Mouse (Mus musculus) gastrocnemius, adult 2 months (tissue): ENCODE results near the gene Astn1. TPM values are rescaled to one million over a fixed set of nuclear protein-coding genes. Genes with fewer than 3 reads are reported as not detected.

Experiments used
- DNase-seq: peaks from one replicate; pipeline ENCODE4 v3.0.0; 2022
- H3K27ac ChIP-seq: fragments of 200-600 bp; 2 replicates; pipeline ENCODE4 v1.8.1; 2022; ENCODE audit warnings: mild to moderate bottlenecking
- H3K4me3 ChIP-seq: fragments of 200-600 bp; 2 replicates; pipeline ENCODE4 v1.8.1; 2022; ENCODE audit warnings: mild to moderate bottlenecking, moderate library complexity
- CTCF ChIP-seq: fragments of 200-600 bp; IDR thresholded peaks from 2 replicates; pipeline ENCODE4 v1.8.1; 2022; ENCODE audit warnings: antibody characterized with exemption, mild to moderate bottlenecking, moderate library complexity
- intact Hi-C: fragments of 180-260 bp; cut with DNase I; formaldehyde crosslinking; loops from one replicate; pipeline ENCODE4 v1.15.1; 2025
- total RNA-seq, 2 experiments: library from RNA; stranded (reverse); gene quantifications; 2 replicates each; pipeline ENCODE4 v1.2.3; 2021

Gene Astn1
- total RNA-seq, 2 experiments from 2014 or later: 0.25 to 0.33 TPM

DNA sequence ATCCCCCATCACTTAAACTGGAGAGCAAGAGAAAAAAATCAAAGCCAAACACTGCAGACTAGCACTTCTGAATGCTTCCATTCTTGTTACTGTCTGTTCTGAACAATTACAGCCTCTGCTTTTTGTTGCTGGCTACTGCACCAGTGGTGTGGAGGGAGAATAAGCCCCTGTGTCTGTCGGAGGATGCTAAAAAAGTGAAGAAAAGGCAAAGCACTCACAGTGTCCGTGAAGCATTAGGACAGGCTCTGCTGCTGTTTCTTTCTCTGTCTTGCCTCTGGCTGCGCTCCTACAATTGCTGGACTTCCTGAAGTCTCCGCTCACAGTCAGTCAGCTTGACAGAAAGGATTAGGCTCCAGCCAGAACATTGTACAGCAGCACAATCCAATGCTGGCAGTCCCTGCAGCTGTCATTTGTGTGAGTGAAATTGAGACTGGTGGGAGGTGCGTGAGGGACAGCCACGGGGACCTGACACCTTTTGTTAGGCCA is 192.0 kb downstream of the Astn1 start:
- no peak for TF ChIP-seq CTCF
- Histone ChIP-seq H3K27ac (no peak overlapping the region), H3K4me3 (no peak overlapping the region)
- intact Hi-C loops: no loop called here
- no peak for DNase-seq

DNA sequence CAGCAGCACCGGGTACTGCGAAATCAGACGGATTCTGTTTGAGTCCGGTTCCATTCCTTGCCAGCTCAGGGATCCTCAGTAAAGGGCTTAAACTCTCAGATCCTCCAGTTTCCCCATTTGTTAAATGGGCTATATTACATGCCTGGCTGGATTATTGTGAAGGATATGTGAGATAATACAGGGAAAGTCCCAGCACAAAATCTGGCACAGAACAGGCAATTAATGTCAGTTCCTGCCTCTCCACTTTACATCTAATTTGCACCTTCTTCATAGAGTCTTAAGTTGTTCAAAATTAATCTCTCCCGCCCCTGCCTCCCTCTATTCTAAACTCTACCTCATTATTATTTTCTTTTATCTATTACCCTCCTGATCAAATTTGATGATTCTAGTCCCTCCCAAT is 211.1 kb downstream of the Astn1 start:
- H3K27ac ChIP-seq: no peak overlapping the region
- DNase-seq: no peak
- H3K4me3 ChIP-seq: no peak overlapping the region
- intact Hi-C loops: no loop called here
- TF ChIP-seq CTCF: no peak

DNA sequence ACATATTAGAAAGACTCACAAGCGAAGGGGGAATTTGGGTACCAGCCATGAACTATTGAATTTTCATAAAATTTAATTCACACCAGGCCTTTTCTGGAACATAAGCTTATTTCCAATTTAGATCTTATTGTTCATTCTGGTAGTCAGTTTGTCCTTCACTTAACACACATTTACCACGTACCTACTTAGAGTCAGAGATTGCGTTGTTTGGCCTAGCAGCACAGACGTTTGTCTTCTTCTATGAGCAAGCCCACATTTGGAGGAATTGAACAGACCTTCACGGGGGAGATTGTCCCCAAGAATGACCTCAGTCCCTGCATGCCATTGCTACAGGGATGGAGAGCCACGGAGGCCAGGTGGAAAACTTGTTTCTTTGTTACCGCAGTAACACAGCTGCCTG is 211.5 kb downstream of the Astn1 start:
- no peak for DNase-seq
- H3K4me3 ChIP-seq: no peak overlapping the region
- no peak overlapping the region for H3K27ac ChIP-seq
- no peak for TF ChIP-seq CTCF
- intact Hi-C loops: no loop called here

DNA sequence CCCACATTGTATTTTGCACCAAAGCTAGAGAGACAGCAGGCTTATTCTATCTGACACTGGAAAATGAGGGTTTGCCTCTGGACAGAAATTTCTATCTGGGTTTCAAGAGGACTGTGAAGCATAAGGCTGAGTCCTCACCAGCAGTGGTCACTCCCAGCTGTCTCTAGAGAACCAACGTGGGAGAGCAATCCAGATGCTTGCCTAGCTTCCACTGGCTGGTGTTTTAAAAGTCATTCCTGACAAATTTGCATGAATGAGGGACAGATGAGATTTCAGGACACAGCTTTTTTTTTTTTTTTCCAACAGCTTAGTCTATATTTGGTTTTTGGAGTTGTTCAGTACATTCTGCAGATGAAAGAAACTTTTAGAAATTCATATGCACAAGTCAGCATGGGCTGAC is 213.9 kb downstream of the Astn1 start:
- H3K27ac ChIP-seq: no peak overlapping the region
- TF ChIP-seq CTCF: no peak
- intact Hi-C loops: no loop called here
- no peak for DNase-seq
- no peak overlapping the region for H3K4me3 ChIP-seq

DNA sequence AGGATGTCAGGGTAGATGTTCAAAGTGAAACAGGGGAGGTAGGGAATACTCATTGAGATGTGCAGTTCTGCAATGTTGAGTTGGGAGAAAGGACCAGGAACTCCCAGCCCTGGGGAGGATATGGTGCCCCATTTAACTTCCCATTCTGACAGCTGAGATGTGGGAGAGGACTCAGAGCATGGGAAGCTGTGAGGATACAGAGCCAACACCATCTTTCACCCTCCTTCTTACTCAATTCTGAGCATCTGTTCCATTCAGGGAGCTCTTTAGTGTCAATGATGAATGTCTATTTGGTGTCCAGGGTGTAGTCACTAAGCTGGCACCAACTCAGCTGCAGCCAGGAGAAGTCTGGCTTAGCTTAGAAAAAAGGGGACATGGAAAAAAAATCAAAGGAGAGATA is 219.7 kb downstream of the Astn1 start:
- no peak for DNase-seq
- H3K27ac ChIP-seq: no peak overlapping the region
- intact Hi-C loops: no loop called here
- no peak overlapping the region for H3K4me3 ChIP-seq
- no peak for TF ChIP-seq CTCF

DNA sequence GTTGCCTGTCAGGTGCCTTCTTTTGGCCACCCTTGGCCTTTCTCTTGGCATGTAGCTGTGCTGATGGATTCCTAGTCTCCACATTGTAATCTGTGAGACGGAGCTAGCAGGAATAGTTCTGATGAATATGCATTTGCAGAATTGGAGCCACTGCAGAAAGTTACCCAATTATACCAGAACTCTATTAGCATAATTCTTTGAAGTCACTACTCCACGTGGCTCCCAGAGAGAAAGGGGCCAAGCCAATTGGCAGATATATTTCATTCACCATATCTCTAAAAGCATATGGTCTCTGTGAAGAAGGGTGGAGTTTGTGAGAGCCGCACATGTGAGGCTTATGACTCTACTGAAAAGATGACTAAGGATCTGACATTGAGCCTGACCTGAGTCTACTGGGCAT is 226.8 kb downstream of the Astn1 start:
- H3K27ac ChIP-seq: no peak overlapping the region
- intact Hi-C loops: no loop called here
- TF ChIP-seq CTCF: no peak
- DNase-seq: no peak
- no peak overlapping the region for H3K4me3 ChIP-seq

DNA sequence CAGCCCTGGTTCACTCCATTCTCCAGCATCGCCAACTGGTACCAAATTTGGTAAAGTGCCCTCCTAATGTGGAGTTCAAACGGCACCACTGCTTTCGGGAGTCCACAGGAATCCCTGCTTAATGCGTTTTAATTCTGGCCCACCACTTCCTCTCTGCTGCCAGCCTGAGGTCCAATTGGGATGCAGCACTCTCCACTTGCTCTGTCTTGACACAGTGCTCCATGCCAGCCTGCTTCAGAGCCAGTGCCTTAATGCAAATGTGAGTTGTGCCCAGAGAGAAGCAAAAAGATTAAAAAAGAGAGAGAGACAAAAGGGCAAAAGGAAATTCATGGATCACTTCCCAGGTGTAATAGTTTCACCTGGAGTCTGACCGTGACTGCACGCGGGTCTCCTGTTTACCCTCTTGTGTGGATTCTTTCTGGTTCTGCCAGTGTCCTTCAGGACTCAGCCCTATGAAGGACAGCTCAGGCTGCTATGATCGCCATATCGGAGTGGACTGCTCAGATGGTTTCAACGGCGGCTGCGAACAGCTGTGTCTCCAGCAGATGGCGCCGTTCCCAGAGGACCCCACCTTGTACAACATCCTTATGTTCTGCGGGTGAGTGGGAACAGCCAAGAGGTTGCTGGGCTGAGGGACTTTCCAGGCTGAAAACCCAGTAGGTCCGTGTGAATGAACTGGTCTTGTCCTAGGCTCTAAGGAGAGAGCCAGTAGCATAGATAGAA is 234.8 kb downstream of the Astn1 start:
- H3K27ac ChIP-seq: no peak overlapping the region
- peak; percentile 65 for TF ChIP-seq CTCF
- no peak overlapping the region for H3K4me3 ChIP-seq
- peak; percentile 55 for DNase-seq
- intact Hi-C loops: no loop called here

DNA sequence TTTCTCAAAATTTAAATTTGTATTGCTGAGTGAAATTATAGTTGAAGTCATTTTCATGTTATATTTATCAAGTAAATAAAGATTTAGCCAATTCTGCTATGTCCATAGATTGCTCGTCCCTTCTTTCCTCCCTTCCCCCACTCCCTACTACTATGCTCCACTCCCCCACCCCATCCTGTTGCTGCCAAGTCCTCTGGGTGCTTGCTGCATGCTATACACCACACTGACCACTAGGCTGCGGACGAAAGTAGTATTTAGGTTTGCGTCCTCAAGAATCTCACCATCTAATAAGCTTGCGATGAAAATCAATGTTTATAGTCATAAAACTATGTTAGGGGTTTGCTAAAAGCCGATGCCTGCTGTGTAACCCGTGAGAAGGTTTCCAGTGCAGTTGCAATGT is 235.9 kb downstream of the Astn1 start:
- intact Hi-C loops: no loop called here
- DNase-seq: no peak
- TF ChIP-seq CTCF: 0 out of 2 replicates have a peak, but pooled peaks have one; percentile 8
- no peak overlapping the region for H3K4me3 ChIP-seq
- H3K27ac ChIP-seq: no peak overlapping the region

DNA sequence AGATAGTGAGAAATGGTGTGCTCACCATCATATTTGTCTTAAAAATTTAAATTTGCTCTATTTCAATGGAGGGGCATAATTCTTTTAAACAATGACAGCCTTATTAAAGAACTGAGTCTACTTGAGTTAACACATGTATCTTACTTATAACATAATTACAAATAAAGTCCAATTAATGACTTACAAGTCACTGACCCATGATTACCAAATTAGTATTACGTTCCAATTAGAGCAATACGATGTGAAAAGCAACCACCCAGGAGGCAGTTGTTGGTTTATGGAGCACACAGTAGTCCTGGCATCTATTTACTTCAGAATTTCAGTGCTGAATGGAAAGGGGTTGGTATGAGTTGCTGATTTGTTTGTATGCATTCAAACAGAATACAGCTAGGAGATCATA is 237.4 kb downstream of the Astn1 start:
- H3K4me3 ChIP-seq: no peak overlapping the region
- H3K27ac ChIP-seq: no peak overlapping the region
- TF ChIP-seq CTCF: no peak
- no peak for DNase-seq
- intact Hi-C loops: no loop called here

DNA sequence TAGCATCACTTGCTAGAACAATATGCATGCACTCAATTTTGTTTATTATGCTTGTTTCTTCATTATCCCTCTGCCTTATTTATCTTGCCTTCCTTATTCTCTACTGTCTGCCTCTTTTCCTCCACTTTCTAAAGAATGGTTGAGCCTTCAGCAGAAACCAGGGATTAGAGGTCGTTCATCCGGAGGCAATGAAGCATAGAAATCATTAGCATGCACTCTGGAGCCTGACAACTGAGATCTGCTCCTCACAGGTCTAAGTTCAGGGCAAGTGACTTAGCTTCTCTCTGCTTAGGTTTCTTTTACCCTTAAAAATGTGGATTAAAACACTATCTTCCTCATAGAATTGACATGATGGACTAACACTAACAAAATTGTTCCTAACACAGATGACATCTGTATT is 241.0 kb downstream of the Astn1 start:
- intact Hi-C loops: no loop called here
- H3K27ac ChIP-seq: no peak overlapping the region
- no peak for TF ChIP-seq CTCF

DNA sequence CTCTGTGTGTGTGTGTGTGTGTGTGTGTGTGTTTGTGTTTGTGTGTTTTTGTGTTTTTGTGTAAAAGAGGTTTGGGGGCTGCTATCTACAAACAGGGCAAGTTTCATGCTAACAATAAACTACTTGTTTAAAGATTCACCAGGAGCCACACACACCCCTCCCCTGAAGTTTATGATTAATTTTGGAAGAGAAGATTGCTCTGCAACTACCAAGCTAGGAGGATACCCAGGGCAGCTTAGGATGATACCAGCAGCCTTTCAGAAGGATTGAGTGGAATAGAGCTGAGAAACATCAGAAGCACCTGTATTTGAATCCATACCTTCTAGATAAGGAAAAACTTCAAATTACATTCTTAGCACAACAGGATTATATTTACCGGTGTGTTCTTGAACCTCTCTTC is 242.1 kb downstream of the Astn1 start:
- TF ChIP-seq CTCF: no peak
- Histone ChIP-seq H3K27ac (no peak overlapping the region), H3K4me3 (no peak overlapping the region)
- intact Hi-C loops: no loop called here
- no peak for DNase-seq

More for the DNA sequence above, 241.0 kb downstream of the Astn1 start:
- DNase-seq: no peak
- H3K4me3 ChIP-seq: no peak overlapping the region

DNA sequence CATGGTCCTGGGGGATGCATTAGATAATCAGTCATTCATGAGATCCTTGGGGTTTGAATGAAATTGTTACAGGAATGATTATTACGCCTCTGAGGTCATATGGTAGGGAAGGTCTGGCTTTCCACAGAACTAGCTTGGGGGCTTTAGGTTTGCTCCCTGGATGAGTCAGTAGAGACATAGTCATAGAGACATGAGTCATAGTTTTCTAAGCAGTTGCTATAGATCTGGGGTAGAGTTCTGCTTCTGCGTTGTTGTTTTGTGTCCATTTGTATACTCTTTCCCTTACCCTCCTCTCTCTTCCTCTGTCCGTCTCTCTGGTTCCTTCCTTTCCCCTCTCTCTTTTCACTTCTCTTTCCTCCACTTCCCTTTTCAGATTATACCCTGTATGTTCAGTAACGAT is 243.5 kb downstream of the Astn1 start:
- no peak for TF ChIP-seq CTCF
- DNase-seq: no peak
- intact Hi-C loops: no loop called here
- Histone ChIP-seq H3K27ac (no peak overlapping the region), H3K4me3 (no peak overlapping the region)

DNA sequence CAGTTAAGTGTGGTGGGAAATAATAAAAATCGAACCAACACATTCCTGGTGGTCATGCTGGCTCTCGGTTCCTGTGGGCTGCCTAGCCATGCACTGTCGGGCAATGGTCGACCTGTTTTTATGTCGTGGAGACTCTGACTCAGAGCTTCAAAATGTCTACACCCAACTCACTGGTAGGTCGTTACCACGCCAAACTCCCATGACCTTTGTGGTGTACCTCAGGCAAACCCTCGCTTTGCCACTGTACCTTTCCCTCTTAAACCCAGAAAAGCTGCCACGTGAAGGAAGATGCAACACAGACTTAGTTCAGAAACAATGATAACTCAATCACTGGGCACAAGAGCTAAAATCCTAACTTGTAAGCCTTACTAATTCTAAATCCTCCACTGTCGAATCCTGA is 244.3 kb downstream of the Astn1 start:
- H3K4me3 ChIP-seq: no peak overlapping the region
- H3K27ac ChIP-seq: no peak overlapping the region
- no peak for DNase-seq
- TF ChIP-seq CTCF: no peak
- intact Hi-C loops: no loop called here

DNA sequence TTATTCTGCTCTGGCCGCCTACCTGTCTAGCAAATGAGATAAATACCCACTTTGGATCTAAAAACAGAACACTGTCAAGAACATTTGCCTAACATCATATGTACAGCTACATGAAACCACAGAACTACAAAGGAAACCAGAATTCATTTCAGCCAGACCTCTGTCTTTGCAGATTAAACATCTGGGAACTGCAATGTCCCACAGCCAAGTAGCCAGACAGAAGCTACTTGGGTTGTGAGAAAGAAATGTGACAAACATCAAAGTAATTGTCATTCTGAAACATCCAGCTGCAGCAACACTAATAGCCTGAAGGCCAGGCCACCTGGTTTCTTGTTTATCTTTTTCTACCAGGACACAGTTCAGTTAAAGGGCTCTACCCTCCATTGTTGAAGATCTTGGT is 245.1 kb downstream of the Astn1 start:
- no peak overlapping the region for H3K4me3 ChIP-seq
- no peak overlapping the region for H3K27ac ChIP-seq
- intact Hi-C loops: no loop called here
- DNase-seq: no peak
- no peak for TF ChIP-seq CTCF
